Mouse (Mus musculus): ENCODE results near the gene Rai1. TPM values are rescaled to one million over a fixed set of nuclear protein-coding genes. Genes with fewer than 3 reads are reported as not detected.

The Rai1 gene
- polyA plus RNA-seq, 1 experiment from 2014 or later = 28.1 TPM

DNA sequence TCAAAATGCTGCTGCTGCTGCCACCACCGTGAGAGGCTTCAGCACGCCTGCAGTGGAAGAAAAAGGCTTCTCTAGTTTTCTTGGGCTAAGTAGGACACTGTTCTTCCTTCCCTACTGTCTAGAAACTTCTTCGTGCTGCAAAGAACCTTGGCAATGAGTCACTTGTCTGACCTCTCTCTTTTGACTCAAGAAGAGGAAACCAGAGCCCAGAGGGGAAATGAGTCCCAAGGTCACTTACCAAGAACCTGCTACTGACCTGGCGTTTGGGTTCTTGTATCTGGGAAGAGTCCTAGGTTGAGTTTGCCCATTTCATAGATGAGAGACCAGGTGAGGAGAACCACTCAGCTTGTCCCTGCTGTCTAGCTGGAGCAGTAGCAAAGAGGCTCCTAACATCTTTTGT lies 38.3 kb downstream of the Rai1 start:
- Histone ChIP-seq H3K4me2 (replicated peaks; ENCODE audit: low read depth, low read length) (no peak overlapping the region), H3K9ac (ENCODE audit: low read depth, low read length) (no peak overlapping the region)
- WGBS = 89% methylated on average over 4 of the region's 4 CpGs

GRCm38 (mm10) chr11:60146170-60146569 lies 41.4 kb downstream of the Rai1 start:
- no peak for DNase-seq (ENCODE audit: low spot score)
- Histone ChIP-seq H3K4me3 (ENCODE audit: low read depth, low read length) (no peak overlapping the region), H3K4me1 (replicated peaks; ENCODE audit: control insufficient read depth, insufficient read depth, low read length) (peaks cover 13% of the 10 kb centered on the region), H3K4me2 (replicated peaks; ENCODE audit: low read depth, low read length) (no peak overlapping the region), H3K9ac (ENCODE audit: low read depth, low read length) (no peak overlapping the region), H3K27me3 (ENCODE audit: control insufficient read depth, insufficient read depth, low read length) (no peaks in the 10 kb centered on the region), H3K9me3 (ENCODE audit: control insufficient read depth, low read length) (no peaks in the 10 kb centered on the region), H3K27ac (ENCODE audit: low read depth, low read length) (no peak overlapping the region), H3K36me3 (ENCODE audit: control insufficient read depth, insufficient read depth, low read length) (no peaks in the 10 kb centered on the region)
- WGBS = 94% methylated on average over 4 of the region's 4 CpGs
- no peak for ATAC-seq (ENCODE audit: low FRiP score)

More for the DNA sequence above, 38.3 kb downstream of the Rai1 start:
- H3K4me1 ChIP-seq (replicated peaks; ENCODE audit: control insufficient read depth, insufficient read depth, low read length) = peaks cover 13% of the 10 kb centered on the region
- H3K36me3 ChIP-seq (ENCODE audit: control insufficient read depth, insufficient read depth, low read length) = no peaks in the 10 kb centered on the region
- no peak overlapping the region for H3K4me3 ChIP-seq (ENCODE audit: low read depth, low read length)
- ATAC-seq (ENCODE audit: low FRiP score) (no peak), DNase-seq (ENCODE audit: low spot score) (no peak)
- no peaks in the 10 kb centered on the region for H3K27me3 ChIP-seq (ENCODE audit: control insufficient read depth, insufficient read depth, low read length)
- no peak overlapping the region for H3K27ac ChIP-seq (ENCODE audit: low read depth, low read length)
- no peaks in the 10 kb centered on the region for H3K9me3 ChIP-seq (ENCODE audit: control insufficient read depth, low read length)

DNA sequence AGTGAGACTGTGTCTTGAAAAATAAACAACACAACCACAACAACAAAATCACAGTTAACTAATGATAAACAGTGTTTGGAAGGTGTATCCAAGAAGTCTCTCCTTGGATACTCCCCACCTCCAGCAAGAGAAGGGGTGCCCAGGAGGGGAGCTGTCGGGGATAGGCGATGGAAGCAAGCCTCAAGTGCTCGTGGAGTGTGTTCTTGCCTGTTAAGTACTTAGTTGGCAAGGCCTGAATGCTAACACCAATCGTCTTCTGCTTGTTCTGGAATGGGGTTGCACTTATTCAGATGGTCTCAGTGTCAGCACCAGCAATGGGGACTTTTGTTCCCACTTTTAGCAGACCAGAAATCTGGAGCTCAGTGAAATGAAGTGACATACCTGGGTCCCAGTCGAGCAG lies 43.8 kb downstream of the Rai1 start:
- no peak overlapping the region for H3K4me2 ChIP-seq (replicated peaks; ENCODE audit: low read depth, low read length)
- no peaks in the 10 kb centered on the region for H3K9me3 ChIP-seq (ENCODE audit: control insufficient read depth, low read length)
- no peaks in the 10 kb centered on the region for H3K36me3 ChIP-seq (ENCODE audit: control insufficient read depth, insufficient read depth, low read length)
- ATAC-seq (ENCODE audit: low FRiP score) = no peak
- H3K9ac ChIP-seq (ENCODE audit: low read depth, low read length) = no peak overlapping the region
- no peaks in the 10 kb centered on the region for H3K27me3 ChIP-seq (ENCODE audit: control insufficient read depth, insufficient read depth, low read length)
- no peak overlapping the region for H3K27ac ChIP-seq (ENCODE audit: low read depth, low read length)
- WGBS = 84% methylated on average over 5 of the region's 5 CpGs
- no peak for DNase-seq (ENCODE audit: low spot score)
- no peak overlapping the region for H3K4me3 ChIP-seq (ENCODE audit: low read depth, low read length)
- H3K4me1 ChIP-seq (replicated peaks; ENCODE audit: control insufficient read depth, insufficient read depth, low read length) = peaks cover 2% of the 10 kb centered on the region; the same call in 1 of the 2 replicates

GRCm38 (mm10) chr11:60149086-60149485 lies 44.3 kb downstream of the Rai1 start:
- ATAC-seq (ENCODE audit: low FRiP score) = no peak
- H3K4me1 ChIP-seq (replicated peaks; ENCODE audit: control insufficient read depth, insufficient read depth, low read length) = peaks cover 2% of the 10 kb centered on the region; the same call in 1 of the 2 replicates
- WGBS = 84% methylated on average over 3 of the region's 3 CpGs
- no peak overlapping the region for H3K9ac ChIP-seq (ENCODE audit: low read depth, low read length)
- no peaks in the 10 kb centered on the region for H3K9me3 ChIP-seq (ENCODE audit: control insufficient read depth, low read length)
- H3K27me3 ChIP-seq (ENCODE audit: control insufficient read depth, insufficient read depth, low read length) = no peaks in the 10 kb centered on the region
- H3K27ac ChIP-seq (ENCODE audit: low read depth, low read length) = no peak overlapping the region
- H3K36me3 ChIP-seq (ENCODE audit: control insufficient read depth, insufficient read depth, low read length) = no peaks in the 10 kb centered on the region
- DNase-seq (ENCODE audit: low spot score) = no peak
- H3K4me2 ChIP-seq (replicated peaks; ENCODE audit: low read depth, low read length) = no peak overlapping the region
- no peak overlapping the region for H3K4me3 ChIP-seq (ENCODE audit: low read depth, low read length)

- Histone ChIP-seq H3K4me2 (replicated peaks; ENCODE audit: low read depth, low read length) (no peak overlapping the region), H3K9ac (ENCODE audit: low read depth, low read length) (no peak overlapping the region), H3K9me3 (ENCODE audit: control insufficient read depth, low read length) (no peaks in the 10 kb centered on the region), H3K4me3 (ENCODE audit: low read depth, low read length) (no peak overlapping the region), H3K27ac (ENCODE audit: low read depth, low read length) (no peak overlapping the region), H3K36me3 (ENCODE audit: control insufficient read depth, insufficient read depth, low read length) (no peaks in the 10 kb centered on the region), H3K27me3 (ENCODE audit: control insufficient read depth, insufficient read depth, low read length) (no peaks in the 10 kb centered on the region), H3K4me1 (replicated peaks; ENCODE audit: control insufficient read depth, insufficient read depth, low read length) (no peaks in the 10 kb centered on the region)
- ATAC-seq (ENCODE audit: low FRiP score) (no peak), DNase-seq (ENCODE audit: low spot score) (no peak)
- WGBS = 94% methylated on average over 3 of the region's 3 CpGs
These were observed 45.9 kb downstream of the Rai1 start for GRCm38 (mm10) chr11:60150677-60151076.

- Histone ChIP-seq H3K9me3 (ENCODE audit: control insufficient read depth, low read length) (no peaks in the 10 kb centered on the region), H3K4me1 (replicated peaks; ENCODE audit: control insufficient read depth, insufficient read depth, low read length) (no peaks in the 10 kb centered on the region), H3K9ac (ENCODE audit: low read depth, low read length) (no peak overlapping the region), H3K4me2 (replicated peaks; ENCODE audit: low read depth, low read length) (no peak overlapping the region), H3K27ac (ENCODE audit: low read depth, low read length) (no peak overlapping the region), H3K36me3 (ENCODE audit: control insufficient read depth, insufficient read depth, low read length) (no peaks in the 10 kb centered on the region), H3K4me3 (ENCODE audit: low read depth, low read length) (no peak overlapping the region), H3K27me3 (ENCODE audit: control insufficient read depth, insufficient read depth, low read length) (no peaks in the 10 kb centered on the region)
- ATAC-seq (ENCODE audit: low FRiP score) (no peak), DNase-seq (ENCODE audit: low spot score) (no peak)
- 84% methylated on average over 1 of the region's 1 CpGs for WGBS
These were observed 47.5 kb downstream of the Rai1 start for GRCm38 (mm10) chr11:60152339-60152738.

DNA sequence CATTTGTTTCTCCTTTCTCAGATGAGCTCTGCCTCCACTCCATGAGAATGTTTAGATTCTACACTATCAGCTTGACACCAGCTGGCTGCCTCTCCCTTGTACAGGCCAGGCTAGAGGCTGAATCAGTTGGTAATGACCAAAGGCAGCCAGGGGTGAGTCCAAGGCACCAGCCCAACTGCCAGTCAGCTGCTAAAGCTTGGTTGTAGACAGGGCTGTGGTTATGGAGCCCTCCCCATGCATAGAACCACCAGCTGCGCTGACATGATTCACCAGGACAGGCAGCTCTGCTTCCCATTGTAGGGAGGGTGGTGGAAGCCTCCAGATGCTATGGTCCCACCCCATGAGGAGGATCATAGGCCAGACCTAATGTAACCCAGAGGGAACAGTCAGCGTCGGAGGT lies 49.1 kb downstream of the Rai1 start:
- 88% methylated on average over 3 of the region's 3 CpGs for WGBS
- H3K4me3 ChIP-seq (ENCODE audit: low read depth, low read length) = no peak overlapping the region
- H3K4me2 ChIP-seq (replicated peaks; ENCODE audit: low read depth, low read length) = no peak overlapping the region
- H3K27ac ChIP-seq (ENCODE audit: low read depth, low read length) = no peak overlapping the region
- no peaks in the 10 kb centered on the region for H3K27me3 ChIP-seq (ENCODE audit: control insufficient read depth, insufficient read depth, low read length)
- no peaks in the 10 kb centered on the region for H3K4me1 ChIP-seq (replicated peaks; ENCODE audit: control insufficient read depth, insufficient read depth, low read length)
- ATAC-seq (ENCODE audit: low FRiP score) (no peak), DNase-seq (ENCODE audit: low spot score) (no peak)
- no peak overlapping the region for H3K9ac ChIP-seq (ENCODE audit: low read depth, low read length)
- H3K36me3 ChIP-seq (ENCODE audit: control insufficient read depth, insufficient read depth, low read length) = no peaks in the 10 kb centered on the region
- H3K9me3 ChIP-seq (ENCODE audit: control insufficient read depth, low read length) = no peaks in the 10 kb centered on the region

GRCm38 (mm10) chr11:60155690-60156089 lies 50.9 kb downstream of the Rai1 start:
- WGBS = 74% methylated on average over 5 of the region's 5 CpGs

DNA sequence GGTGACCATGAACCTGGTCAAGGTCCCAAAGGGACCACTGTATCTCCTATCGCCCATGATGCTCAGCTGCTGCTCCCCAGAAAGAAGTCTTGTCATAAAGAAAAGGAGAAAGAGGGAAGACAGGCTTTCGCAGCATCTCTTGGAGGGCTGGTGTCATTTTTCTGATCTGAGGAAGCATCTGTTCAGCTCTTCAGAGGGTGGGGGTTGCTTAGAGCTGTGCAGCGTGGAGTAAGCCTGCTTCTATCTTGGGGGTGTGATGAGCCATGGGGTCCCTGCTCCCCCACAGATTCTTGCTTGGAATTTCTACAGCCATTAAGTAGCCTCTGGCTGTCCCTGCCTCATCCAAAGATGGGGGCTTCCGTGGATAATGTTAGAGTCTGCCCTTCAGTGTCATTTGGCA lies 53.5 kb downstream of the Rai1 start:
- Histone ChIP-seq H3K27me3 (ENCODE audit: control insufficient read depth, insufficient read depth, low read length) (no peaks in the 10 kb centered on the region), H3K9me3 (ENCODE audit: control insufficient read depth, low read length) (no peaks in the 10 kb centered on the region), H3K9ac (ENCODE audit: low read depth, low read length) (no peak overlapping the region), H3K4me2 (replicated peaks; ENCODE audit: low read depth, low read length) (no peak overlapping the region), H3K36me3 (ENCODE audit: control insufficient read depth, insufficient read depth, low read length) (no peaks in the 10 kb centered on the region), H3K4me1 (replicated peaks; ENCODE audit: control insufficient read depth, insufficient read depth, low read length) (peaks cover 4% of the 10 kb centered on the region; the same call in 1 of the 2 replicates), H3K27ac (ENCODE audit: low read depth, low read length) (no peak overlapping the region), H3K4me3 (ENCODE audit: low read depth, low read length) (no peak overlapping the region)
- ATAC-seq (ENCODE audit: low FRiP score) (no peak), DNase-seq (ENCODE audit: low spot score) (no peak)
- 85% methylated on average over 4 of the region's 4 CpGs for WGBS

More at GRCm38 (mm10) chr11:60155690-60156089, 50.9 kb downstream of the Rai1 start:
- Histone ChIP-seq H3K9ac (ENCODE audit: low read depth, low read length) (no peak overlapping the region), H3K36me3 (ENCODE audit: control insufficient read depth, insufficient read depth, low read length) (no peaks in the 10 kb centered on the region), H3K4me1 (replicated peaks; ENCODE audit: control insufficient read depth, insufficient read depth, low read length) (no peaks in the 10 kb centered on the region), H3K27me3 (ENCODE audit: control insufficient read depth, insufficient read depth, low read length) (no peaks in the 10 kb centered on the region), H3K9me3 (ENCODE audit: control insufficient read depth, low read length) (no peaks in the 10 kb centered on the region), H3K27ac (ENCODE audit: low read depth, low read length) (no peak overlapping the region), H3K4me2 (replicated peaks; ENCODE audit: low read depth, low read length) (no peak overlapping the region), H3K4me3 (ENCODE audit: low read depth, low read length) (no peak overlapping the region)
- ATAC-seq (ENCODE audit: low FRiP score) = no peak
- DNase-seq (ENCODE audit: low spot score) = no peak

Measured in hindbrain, embryonic 11.5 days (tissue).